Mouse (Mus musculus): ENCODE data around the gene Suco.
A peak's percentile ranks its signal among the peaks of the same experiment; 100 is the strongest.

The Suco gene

DNA sequence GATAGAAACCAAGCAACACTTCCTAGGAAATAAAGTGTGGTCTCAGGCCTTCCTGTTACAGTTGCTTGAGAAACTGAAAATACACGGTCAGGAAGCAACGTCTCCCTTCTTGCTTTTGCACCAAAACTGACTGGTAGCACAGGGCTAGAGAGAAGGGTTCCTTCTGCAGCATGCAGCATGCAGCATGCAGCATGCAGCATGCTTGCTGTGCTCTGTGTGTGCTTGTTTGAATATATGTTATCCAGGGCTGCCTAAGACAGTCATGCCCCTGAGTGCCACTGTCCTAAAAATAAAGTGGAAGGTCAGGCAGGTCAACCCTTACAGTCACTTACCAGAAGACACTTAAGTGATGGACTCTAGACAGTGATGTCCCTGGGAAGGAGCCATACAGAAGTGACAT is 17.6 kb upstream of the Suco start:
- DNase-seq (ENCODE audit: low read depth): peak; percentile 74

DNA sequence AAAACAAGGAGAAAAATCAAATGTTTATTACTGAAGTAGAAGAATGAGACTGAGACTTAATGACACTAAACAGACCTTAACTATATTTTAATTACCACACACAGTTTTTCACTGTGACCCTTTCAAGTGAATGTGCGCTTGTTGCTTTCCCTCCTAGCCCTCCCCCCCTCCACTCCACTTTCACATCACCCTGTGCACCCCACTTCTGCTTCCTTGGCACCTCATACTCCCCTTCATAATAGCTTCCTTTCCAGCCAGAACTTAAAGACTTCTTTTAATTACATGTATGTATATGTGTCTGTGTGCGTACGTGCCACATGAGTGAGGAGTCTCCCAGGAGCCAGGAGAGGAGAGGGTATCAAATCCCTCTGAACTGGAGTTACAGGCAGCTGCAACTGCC is 12.3 kb upstream of the Suco start:
- no peak for DNase-seq (ENCODE audit: low read depth)

DNA sequence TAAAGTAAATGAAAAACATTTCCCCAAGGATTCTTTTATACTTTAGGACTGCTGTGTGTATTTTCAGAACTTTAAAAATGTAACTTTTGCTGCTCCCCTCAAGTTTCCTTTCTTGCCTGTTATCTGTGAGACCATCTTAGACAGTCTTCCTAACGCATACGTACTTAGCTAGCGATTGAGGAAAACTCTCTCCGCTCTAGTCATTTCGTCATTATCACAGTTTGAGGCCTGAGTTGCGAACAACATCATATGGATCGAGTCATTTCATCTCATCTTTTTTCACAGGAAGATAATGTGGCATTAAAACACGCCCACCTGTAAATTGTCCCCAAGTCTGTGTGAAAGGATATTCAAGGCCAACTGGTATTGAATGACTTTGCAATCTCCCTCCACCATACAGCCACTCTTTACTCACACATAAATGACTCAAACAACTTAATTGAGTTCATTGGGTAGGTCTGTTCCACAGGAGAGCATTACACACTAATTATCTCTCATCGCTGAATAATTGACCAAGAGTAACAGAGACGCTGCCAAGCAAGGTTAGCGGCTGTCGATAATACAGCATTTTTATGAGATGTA is 11.3 kb upstream of the Suco start:
- DNase-seq (ENCODE audit: low read depth): no peak

DNA sequence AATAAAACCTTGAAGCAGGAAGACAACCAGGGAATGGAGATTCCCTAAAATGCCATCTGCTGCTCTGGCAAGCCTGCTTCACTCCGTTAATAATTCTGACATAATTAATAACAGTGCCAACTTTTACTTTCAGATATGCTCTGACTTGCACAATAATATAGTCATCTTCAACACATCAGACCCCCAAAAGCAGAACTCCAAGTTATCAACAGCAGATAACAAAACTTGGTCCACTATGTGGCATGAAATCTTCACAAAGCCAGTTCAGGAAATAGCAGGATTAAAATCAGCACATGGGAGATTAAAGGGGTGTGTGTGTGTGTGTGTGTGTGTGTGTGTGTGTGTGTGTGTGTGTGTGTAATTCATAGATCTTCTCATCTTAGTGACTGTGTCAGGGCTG is 9.3 kb upstream of the Suco start:
- DNase-seq (ENCODE audit: low read depth): no peak

DNA sequence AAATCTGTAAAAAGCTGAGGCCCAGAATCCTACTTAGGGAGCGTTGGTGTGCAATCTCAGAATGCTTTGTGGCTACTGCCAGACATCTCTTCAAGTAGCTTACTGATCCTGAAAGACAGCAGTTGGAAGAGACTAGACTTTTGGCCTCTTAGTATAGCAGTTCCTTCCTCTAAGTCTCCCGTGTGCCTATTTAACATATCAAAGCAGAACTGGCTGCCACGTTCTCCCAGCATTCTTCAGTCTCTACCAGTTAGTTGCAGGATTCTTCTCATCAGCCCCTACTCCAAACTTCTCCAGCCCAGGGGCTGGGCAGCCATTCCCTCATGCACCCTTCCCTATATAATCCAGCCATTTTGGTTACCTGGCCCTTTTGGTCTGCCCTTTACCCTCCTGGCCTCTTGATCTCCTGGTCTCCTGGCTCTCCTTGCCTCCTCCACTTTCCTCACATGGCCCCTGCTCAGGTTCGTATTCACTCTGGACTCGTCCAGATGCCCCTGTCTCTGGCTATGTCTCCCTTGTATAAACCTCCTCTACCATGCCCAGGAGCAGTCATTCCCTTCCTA is 1.2 kb upstream of the Suco start:
- DNase-seq (ENCODE audit: low read depth): no peak

DNA sequence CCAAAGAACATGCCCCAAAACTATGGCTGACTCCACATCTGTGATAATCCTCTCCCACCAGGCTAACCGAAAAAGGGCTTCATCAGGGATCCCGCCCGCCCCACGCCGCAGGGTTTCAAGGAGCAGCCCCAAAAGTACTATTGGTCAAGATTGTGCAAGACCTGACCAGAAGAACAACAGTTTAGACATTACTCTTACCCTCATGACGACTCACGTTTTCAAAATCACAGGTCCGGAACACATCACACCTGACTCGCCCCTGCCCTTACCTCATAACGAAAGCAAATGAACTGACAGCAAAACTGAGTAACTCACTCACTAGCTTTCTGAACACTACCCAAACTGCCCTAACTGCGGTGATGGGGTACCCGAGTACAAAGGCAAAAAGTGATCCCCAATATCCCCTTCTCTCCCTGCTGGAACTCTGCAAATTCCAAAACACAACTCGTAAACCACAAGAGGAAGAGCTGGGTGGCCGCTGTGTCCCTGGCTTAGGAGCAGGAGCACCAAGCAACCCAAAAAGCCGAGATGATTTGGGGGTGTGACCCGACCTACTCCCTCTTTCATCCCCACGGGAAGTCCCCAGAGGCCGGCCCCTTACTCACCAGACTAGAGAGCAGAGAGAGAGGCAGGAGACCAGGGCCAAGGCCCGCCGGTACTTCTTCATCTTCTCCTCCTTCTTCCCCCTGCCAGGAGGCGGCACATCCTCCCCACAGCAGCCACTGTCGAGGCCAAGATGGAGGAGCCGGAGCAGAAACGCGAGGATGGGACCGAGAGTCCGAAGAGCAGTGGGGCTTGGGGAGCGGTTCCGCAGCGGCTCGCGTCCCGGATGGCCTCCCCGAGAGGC is 553 bp downstream of the Suco start:
- peak; percentile 84 for DNase-seq (ENCODE audit: low read depth)

DNA sequence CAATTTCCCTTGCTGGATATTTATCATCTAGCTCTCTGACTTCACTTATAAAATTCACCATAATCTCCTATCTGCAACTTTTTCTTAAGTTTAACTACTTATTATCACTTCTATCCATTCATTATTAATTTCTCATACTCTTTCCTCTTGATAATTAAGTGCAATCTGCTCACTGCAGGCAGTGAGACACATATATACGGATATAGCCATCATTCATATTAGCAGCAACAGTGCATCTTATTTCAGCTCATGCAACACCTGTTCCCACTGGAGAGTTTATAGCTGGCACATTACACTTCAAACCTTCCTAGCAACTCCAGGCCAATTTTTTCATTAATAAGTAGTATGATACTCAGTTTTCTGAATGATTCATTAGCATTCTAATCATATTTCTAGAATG is 7.1 kb downstream of the Suco start:
- DNase-seq (ENCODE audit: low read depth): no peak

DNA sequence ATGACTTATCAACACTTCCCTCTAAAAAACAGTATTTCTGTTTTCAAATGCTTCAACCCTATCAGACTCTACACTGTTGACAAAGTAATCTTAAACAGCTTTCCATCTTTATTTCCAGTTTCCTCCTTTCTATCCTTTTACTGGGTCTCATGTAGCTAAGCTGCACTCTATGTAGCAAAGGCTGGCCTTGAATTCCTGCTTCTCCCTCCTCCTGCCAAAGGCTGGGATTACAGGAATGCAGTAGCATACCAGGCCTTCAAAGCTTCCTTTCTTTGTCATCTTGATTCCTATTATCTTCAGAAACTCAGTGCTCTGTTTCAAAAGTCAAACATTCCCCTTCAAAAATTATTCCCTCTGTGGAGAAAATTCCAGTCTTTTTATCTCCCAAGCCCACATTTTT is 8.1 kb downstream of the Suco start:
- DNase-seq (ENCODE audit: low read depth): no peak

DNA sequence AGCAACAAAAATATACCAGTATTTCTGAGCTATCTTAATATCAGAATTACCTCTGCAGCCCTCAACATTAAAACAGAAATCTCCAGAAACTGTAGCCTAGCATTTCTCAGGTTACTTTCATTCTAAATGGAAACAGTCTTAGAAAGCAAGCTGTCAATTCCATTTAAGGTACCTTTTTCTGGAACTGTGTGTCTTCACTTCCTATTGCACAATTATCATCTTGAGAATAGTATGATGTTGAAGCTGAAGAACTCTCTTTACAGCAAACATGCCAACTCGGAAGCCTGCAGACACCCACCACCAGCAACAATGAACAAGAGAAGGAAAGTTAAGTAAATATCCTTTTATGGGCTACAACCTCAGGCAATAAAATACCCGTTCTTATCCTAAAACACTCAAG is 12.7 kb downstream of the Suco start:
- DNase-seq (ENCODE audit: low read depth): no peak

DNA sequence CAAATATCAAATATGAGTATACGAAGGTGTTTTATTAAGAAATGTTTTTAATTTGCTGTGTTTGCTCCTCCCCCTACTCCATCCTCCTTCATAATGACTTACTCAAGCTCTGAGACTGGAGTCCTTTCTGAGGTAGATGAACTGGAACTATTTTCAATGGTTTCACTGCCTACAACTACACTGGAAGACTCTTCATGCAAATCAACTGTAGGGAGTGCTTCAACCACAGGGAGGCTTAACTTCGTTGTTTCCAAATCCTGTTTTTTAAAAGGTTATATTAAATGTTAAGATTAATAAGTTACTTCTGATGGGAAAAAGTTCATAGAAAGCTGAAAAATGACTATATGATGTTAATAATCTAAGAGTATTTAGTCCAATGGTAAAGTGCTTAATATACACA is 17.2 kb downstream of the Suco start:
- no peak for DNase-seq (ENCODE audit: low read depth)

DNA sequence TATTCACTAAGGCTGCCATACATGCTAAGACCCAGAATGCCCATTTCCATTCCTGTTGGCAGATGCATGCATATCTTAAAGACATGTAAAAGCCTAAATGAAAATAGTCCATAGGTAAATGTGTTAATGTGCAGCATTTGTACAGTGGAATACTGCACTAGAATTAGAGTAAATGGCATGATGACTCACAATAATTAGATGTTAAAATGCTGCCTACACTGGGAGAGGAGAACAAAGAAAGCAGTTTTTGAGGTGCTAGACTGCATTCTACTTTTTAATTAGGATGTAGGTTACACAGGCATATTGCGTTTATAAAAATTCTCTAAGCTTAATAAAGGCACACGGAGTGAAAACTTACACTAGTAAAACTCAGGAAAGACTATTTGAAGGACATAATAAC is 49.8 kb downstream of the Suco start:
- no peak for DNase-seq (ENCODE audit: low read depth)

DNA sequence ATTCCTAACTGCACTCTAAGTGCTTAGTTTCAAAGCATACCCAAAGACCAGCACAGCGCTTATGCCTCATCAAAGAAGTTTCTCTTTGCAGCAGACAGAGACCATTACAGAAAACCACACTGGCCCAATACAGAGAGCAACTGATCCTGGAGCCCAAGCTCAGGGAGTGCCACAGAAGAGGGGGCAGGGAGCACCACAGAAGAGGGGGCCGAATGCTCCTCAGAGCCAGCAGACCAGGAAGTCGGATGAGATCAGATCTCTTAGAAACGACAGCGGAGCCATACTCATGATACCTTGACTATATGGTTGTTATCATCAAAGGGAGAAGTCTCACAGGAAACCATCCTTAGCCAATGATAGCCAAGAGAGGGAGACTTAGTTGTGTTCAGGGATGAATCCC is 67.1 kb downstream of the Suco start:
- no peak for DNase-seq (ENCODE audit: low read depth)

DNA sequence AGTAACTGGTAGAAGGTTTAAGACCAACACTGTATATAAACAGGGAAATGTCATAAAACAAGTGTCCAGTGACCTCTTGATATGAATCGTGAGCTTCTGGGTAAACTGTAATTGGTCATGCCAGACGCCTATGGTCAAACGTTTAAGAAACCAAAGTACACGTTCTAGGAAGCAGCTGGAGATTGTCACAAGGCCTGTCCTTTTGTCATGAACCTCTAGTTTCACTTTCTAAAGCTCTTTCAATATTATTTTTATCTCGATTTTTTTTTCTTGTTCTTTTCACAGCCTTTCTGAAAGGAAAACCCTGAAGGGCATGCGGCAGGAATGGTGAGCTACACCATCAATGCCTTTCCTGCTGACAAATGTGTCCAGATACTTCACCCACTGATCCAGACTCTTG is 67.5 kb downstream of the Suco start:
- peak; percentile 70 for DNase-seq (ENCODE audit: low read depth)

DNA sequence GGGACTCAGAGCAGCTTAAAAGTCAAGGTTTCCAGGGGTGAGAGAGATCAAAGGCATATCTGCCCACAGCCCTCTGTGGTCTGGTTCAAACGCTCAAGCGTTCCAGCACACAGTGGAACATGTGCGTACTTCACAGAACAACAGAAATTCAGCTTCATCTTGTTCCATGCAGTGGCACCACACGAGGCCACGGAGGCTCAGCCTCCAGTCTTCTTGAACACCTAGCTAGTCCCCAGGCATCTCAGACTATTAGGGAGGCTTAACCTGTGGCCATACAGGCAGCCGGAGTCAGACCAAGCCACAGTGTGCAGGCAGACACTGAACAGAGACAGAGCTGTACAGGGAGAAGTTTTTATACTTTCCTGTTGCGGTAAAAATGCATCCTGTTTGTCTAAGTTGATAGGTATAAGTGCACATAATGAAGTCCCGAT is 71.9 kb downstream of the Suco start:
- peak; percentile 82 for DNase-seq (ENCODE audit: low read depth)

DNA sequence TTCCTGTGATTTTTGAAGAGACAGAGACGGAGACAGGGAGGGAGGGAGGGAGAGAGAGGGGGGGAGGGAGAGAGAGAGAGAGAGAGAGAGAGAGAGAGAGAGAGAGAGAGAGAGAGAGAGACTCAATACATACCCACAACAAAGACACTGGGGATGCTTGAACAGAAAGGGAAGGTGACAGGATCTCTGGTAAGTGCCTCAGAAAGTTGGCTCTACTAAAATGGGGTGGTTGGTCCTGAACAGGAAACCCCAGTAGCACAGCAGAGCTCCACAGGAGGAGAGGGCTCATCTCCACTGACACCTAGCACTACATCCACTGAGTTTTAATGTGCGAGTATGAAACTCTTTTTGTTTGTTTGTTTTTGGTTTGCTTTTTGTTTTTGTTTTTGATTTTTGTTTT is 75.2 kb downstream of the Suco start:
- no peak for DNase-seq (ENCODE audit: low read depth)

DNA sequence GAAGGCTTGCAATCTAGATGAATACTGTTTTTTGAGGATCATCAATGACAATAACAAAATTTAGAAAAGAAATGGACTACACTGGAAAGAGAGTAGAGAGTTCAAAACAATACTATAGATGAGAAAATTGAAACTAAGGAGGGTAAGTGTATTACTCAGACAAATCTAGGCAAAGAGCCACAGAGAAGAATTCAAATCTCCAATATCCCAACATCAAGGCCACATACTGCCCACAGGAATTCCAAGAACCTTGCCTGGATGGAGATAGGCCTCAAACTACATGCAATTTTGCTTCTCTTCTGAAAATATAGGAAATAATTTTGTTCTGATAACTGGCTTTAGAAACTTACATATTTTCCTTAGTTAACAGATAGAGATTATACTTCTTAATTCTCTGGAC is 76.2 kb downstream of the Suco start:
- DNase-seq (ENCODE audit: low read depth): no peak

DNA sequence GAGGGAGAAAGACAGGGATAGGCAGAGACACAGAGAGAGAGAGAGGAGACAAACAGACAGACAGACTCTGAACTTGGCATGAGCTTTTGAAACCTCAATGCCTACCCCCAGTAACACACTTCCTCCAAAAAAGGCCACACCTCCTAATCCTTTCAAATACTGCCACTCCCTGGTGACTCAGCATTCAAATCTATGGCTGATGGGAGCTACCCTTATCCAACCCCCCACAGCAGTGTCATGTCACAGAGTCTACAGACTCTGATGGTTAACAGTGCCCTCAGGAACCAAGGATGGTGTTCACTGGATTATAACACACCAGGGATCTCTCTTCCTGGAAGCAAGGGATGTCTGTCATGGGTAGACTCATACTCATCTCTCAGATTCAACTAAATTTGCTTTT is 76.7 kb downstream of the Suco start:
- no peak for DNase-seq (ENCODE audit: low read depth)

DNA sequence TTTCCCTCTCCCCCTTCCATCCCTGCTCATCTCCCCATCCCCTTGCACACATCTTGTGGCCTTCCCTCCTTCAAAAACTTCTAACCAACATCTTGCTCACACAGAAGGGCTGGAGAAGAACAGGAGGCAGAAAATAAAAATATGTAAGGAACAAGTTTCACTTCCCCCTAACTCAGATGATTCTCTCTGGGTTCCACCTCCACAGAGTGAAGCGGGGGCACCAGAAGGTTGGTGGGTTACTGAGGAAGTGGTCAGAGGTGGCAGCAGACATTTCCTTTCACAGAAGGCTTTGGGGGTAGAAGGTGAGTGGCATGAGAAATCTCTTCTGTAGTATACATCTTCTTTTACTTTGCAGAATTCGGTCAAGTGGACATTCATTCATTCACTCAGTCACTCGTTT is 77.6 kb downstream of the Suco start:
- DNase-seq (ENCODE audit: low read depth): peak; percentile 32

DNA sequence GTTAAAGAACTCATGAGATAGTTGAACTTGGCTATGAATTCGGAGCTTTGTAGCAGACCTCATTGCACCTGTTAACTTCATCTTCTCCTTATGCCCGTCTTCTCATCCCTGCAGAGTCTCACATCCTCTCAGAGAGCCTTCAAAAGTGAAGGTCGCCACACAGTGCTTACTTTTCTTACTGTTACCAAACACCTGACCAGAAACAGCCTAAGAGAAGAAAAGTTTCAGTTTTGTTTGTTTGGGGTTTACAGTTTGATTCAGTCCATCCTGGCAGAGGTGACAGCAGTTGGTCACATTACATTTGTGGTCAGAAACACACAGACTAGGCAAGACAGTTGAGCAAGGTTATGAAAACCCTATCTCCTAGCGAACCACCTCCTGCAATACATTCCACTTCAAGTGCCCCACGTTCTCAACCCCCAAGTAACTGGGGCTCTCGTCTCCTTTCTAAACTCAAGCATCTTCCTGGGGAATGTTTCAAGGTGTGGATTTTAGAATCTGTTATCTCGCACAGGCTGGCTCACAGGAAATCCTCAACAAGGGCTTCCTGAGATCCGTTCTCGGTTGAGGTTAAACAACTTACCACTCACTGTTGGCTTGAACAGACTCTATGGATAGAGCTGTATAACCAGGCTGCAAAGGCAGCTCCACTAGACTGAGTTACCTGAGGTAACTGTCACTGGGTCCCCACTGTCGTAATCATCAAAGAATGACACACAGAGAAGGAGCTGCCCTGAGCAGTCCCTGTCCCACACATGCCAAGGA is 81.9 kb downstream of the Suco start:
- DNase-seq (ENCODE audit: low read depth): peak; percentile 74

DNA sequence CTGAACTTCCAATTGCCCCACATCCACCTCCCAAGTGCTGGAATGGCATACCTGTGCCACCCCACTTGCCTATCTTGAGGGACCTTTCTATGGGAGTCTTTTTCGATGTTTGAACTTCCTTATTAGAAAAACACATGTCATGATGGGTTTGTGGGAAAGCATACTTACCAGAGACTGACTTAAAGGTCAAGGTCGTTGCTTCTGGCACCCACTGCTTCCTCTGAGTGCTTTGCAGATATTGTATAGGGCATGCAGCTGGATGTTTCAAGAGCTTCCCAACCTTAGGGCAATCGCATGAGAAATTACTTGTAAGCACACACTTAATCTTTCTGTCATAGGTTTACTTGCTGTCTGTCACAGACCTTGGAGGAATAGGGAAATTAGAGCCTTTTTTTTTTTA is 83.2 kb downstream of the Suco start:
- DNase-seq (ENCODE audit: low read depth): peak; percentile 32

DNA sequence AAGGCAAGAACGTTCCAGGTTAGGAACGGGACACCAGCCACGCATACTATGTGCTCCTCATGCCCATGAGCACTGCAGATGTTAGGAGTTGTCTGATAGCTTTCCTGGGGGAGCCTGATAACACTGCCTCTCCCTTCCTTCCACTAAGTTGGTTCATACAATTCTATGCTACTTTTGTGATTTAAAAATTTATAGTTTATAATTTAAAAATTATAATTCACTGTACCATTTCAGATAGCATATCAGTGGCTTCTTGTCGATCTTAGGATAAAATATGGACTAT is 83.9 kb downstream of the Suco start:
- DNase-seq (ENCODE audit: low read depth): no peak

DNA sequence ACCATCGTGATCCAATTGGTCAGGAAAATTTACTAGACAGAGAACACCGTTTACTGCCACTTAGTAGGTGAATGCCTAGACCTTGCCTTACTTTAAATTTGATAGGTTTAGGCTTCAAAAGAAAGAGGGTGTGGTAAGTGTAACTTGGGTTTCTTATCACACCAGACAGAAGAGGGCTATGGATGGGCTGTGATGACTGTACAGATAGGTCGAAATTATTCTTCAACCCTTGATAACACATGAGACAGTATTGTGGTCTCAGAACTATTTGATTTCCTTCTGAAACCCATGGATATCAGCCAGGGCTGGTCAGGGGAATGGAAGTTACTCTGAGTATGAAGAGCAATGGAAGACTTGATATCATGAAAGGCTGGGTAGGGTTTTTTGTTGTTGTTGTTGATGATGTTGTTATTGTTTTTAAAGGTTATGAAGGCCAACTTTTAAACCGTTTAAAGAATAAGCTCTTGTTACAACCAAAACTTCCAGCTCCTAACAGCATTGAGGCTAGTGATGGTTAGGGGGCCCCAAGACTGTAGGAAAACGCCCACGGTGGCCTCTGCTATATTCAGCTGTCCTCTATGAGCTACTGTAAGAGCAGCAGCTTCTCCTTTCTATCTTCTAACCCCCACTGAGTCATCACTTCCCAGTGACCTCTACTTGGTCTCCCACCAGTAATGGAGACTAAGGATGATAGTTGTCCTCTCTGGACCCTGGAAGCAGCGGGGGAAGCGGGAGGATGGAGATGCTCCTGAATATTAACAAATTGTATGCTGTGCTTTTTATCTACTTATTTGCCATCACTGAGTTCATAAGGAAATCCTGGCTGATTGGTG is 84.4 kb downstream of the Suco start:
- DNase-seq (ENCODE audit: low read depth): peak; percentile 20
